Mouse (Mus musculus): ENCODE results near the gene Mfrp. TPM values are rescaled to one million over a fixed set of nuclear protein-coding genes. Genes with fewer than 3 reads are reported as not detected.

Mfrp gene
- polyA plus RNA-seq, 1 experiment from 2014 or later, result 0.13 TPM

DNA sequence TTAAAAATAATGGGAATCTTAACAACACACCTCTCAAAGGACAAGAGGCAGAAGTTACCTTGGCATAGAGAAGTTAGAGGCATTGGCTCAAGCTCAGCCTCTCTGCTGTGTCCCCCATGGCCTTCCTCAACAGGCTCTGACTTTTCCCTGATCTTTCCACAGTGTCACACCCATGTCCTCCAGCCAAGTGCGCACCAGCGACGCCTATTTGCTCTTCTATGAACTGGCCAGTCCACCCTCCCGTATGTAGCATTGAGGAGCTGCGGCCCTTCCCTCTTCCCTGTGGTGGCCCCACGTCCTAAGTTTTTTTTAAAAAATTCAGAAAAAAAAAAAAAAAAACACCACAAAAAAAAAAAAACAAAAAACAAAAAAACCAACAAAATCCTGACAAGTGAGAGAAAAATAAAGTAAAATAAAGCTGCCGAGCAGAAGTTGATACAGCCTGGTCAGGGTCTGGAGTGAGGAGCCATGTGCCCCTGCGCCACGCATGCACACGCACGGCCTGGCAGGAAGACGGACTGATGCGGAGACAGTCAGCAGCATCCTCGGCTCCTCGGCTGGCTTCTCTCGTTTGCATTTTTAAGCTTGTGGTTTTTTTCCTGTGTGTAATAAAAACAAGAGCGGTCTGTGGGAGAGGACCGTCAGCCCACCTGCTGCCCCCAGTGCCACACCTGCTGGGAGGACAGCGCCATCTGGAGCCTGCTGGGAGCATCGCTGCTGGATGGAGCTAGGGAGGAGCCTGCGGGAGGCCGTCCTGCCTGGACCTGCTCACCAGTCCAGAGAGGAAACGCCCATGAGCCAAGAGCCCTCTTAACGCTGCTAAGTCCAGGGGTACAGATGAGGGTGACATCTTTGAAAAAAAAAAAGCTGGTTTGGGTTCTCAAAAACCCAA is 7.7 kb upstream of the Mfrp start:
- WGBS, result 36% methylated on average over 24 of the region's 24 CpGs
- H3K9me3 ChIP-seq, result no peaks in the 10 kb centered on the region
- peaks cover 30% of the 10 kb centered on the region for H3K36me3 ChIP-seq
- no peak overlapping the region for H3K4me2 ChIP-seq (replicated peaks)
- no peak overlapping the region for H3K9ac ChIP-seq
- no peaks in the 10 kb centered on the region for H3K27me3 ChIP-seq
- no peak overlapping the region for H3K27ac ChIP-seq
- peaks cover 10% of the 10 kb centered on the region; the same call in 1 of the 2 replicates for H3K4me1 ChIP-seq
- no peak overlapping the region for H3K4me3 ChIP-seq
- ATAC-seq (ENCODE audit: low FRiP score, low read depth), result peak; percentile 61

DNA sequence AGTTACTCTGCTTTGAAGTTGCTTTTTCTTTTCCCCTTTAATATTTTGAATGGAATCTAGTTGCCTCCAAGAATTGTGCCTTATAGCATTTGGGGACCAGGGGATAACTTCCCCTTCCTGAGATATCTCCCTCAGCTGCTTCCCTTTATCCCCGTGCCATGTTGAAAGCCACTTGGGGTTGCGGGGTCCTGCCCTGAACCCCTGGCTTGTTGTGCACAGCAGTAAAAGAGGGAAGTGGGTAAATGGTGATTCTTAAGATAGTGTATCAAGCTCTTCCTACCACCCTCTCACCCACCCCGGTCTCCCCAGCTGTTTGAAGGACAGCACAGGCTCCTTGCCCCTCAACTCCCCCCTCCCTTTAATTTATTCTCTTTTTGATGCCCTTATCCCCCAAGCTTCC is 6.8 kb upstream of the Mfrp start:
- no peak overlapping the region for H3K4me2 ChIP-seq (replicated peaks)
- H3K27me3 ChIP-seq, result no peaks in the 10 kb centered on the region
- ATAC-seq (ENCODE audit: low FRiP score, low read depth), result no peak
- peaks cover 31% of the 10 kb centered on the region for H3K36me3 ChIP-seq
- H3K4me1 ChIP-seq, result peaks cover 4% of the 10 kb centered on the region; the same call in 1 of the 2 replicates
- H3K27ac ChIP-seq, result no peak overlapping the region
- no peak overlapping the region for H3K4me3 ChIP-seq
- H3K9me3 ChIP-seq, result no peaks in the 10 kb centered on the region
- 83% methylated on average over 3 of the region's 3 CpGs for WGBS
- H3K9ac ChIP-seq, result no peak overlapping the region

DNA sequence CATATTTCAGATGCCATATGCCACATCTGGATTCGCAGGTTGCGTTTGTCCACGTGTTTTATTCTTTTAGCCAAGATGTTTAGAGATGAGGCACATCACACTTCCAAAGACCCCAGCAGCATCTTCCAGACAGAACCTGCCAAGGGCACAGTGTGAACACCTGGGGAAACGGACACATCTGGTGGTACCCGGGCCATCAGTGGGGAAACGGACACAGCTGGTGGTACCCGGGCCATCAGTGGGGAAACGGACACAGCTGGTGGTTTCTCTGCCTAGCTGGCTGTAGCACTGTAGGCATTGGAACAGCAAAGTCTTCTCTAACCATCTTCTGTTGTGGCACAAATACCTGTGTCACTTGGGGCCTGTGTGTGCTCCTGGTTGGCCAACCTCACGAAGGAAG is 5.7 kb upstream of the Mfrp start:
- Histone ChIP-seq H3K27ac (no peak overlapping the region), H3K4me3 (no peak overlapping the region), H3K27me3 (no peaks in the 10 kb centered on the region), H3K4me2 (replicated peaks) (no peak overlapping the region), H3K9ac (no peak overlapping the region), H3K36me3 (peaks cover 28% of the 10 kb centered on the region), H3K4me1 (no peaks in the 10 kb centered on the region), H3K9me3 (no peaks in the 10 kb centered on the region)
- WGBS, result 87% methylated on average over 9 of the region's 9 CpGs
- no peak for ATAC-seq (ENCODE audit: low FRiP score, low read depth)

DNA sequence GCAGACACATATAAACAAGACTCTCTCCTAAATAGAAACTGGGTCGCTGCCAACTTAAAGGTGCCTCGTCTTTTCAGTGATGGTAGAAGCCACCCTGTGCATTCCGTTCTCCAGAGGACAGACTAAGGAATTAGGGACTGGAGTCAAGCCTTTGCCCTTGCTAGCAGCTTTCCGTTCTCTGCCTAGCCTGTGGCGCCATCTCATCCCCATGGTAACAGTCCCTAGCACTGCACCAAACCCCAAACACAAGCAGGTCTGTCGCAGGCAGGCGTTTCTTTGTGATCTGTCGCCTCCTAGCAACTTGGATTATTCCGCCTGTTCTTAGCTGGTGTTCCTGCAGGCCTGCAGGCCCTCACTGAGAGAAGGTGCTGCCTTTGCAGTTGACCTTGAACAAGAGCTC is 5.0 kb upstream of the Mfrp start:
- H3K9ac ChIP-seq, result no peak overlapping the region
- WGBS, result 34% methylated on average over 9 of the region's 9 CpGs
- no peak overlapping the region for H3K4me3 ChIP-seq
- ATAC-seq (ENCODE audit: low FRiP score, low read depth), result no peak
- no peak overlapping the region for H3K4me2 ChIP-seq (replicated peaks)
- no peaks in the 10 kb centered on the region for H3K4me1 ChIP-seq
- no peak overlapping the region for H3K27ac ChIP-seq
- H3K9me3 ChIP-seq, result no peaks in the 10 kb centered on the region
- H3K36me3 ChIP-seq, result peaks cover 25% of the 10 kb centered on the region
- no peaks in the 10 kb centered on the region for H3K27me3 ChIP-seq

DNA sequence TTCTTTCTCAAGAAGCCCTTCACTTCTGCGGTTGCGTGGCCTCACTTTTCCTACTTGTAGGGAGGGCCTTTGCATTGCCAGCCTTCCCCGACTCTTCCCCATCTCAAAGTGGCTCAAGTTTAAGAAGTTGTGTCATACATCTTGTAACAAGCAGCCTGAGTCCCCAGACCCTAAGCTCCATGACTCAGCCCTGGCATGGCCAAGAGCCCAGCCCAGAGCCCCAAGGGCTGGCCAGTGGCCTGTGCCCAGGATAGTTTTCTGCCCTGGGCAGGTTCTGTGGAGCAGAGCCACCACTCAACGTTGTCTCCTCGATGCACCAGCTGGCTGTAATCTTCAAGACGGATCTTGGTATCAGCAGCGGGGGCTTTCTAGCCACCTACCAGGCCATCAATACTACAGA is 3.4 kb downstream of the Mfrp start:
- Histone ChIP-seq H3K9me3 (no peaks in the 10 kb centered on the region), H3K4me3 (no peak overlapping the region), H3K27ac (no peak overlapping the region), H3K36me3 (peaks cover 53% of the 10 kb centered on the region), H3K9ac (no peak overlapping the region), H3K4me2 (replicated peaks) (no peak overlapping the region), H3K4me1 (peaks cover 40% of the 10 kb centered on the region), H3K27me3 (no peaks in the 10 kb centered on the region)
- 90% methylated on average over 7 of the region's 7 CpGs for WGBS
- ATAC-seq (ENCODE audit: low FRiP score, low read depth), result no peak

DNA sequence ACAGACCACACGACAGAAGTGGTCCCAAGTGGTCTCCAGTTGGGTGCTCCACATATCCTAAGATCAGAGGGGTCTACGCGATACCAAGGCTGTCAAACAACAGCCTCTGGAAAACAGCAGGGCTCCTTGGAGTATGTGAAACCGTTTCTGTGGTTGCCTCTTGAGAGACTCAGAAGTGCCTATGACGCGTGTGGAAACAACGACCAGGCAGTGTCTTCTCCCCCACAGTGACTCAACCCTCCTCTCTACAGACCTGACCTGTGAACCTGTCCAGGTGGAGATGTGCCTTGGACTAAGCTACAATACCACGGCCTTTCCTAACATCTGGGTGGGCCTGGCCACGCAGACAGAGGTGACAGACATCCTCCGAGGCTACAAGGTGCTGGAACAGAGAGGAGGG is 4.3 kb downstream of the Mfrp start:
- Histone ChIP-seq H3K4me1 (peaks cover 49% of the 10 kb centered on the region), H3K4me3 (no peak overlapping the region), H3K9ac (no peak overlapping the region), H3K27me3 (no peaks in the 10 kb centered on the region), H3K4me2 (replicated peaks) (no peak overlapping the region), H3K9me3 (no peaks in the 10 kb centered on the region), H3K27ac (no peak overlapping the region), H3K36me3 (peaks cover 60% of the 10 kb centered on the region)
- WGBS, result 88% methylated on average over 10 of the region's 10 CpGs
- ATAC-seq (ENCODE audit: low FRiP score, low read depth), result no peak

DNA sequence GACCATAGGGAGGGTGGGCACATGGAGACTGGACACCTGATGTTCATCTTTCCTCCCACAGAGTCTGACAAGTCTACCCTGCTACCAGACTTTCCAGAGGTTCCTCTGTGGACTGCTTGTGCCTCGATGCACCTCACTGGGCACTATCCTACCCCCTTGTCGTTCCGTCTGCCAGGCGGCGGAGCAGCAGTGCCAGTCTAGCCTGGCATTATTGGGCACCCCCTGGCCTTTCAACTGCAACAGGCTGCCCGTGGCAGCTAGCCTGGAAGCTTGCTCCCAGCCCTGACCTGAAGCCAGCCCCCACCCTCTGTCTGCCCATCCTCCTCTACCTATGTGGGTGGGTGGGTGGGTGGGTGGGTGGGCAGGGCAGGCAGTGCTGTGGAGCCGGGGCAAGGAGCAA is 4.7 kb downstream of the Mfrp start:
- no peak for ATAC-seq (ENCODE audit: low FRiP score, low read depth)
- Histone ChIP-seq H3K36me3 (peaks cover 60% of the 10 kb centered on the region), H3K9me3 (no peaks in the 10 kb centered on the region), H3K27me3 (no peaks in the 10 kb centered on the region), H3K4me2 (replicated peaks) (no peak overlapping the region), H3K4me1 (peaks cover 51% of the 10 kb centered on the region), H3K9ac (no peak overlapping the region), H3K27ac (no peak overlapping the region), H3K4me3 (no peak overlapping the region)
- 95% methylated on average over 7 of the region's 7 CpGs for WGBS

DNA sequence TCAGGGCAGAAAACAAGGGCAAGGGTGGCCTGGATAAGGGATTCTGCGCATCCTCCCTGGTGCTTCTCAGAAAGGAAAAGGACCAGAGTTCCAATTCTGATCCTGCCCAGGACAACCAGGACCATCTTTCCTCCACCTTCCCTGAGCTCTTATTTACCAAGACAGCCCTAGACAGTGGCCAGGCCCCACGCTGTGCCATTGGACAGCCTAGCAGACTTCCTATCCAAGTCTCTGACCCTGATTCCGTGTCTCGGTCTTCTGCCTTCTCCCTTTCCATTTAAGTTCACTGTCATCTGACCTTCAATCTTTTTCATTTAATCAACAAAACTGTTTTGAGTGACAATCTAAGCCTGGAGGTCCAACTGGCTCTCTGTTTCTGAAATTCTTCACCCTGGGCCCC is 5.1 kb downstream of the Mfrp start:
- Histone ChIP-seq H3K36me3 (peaks cover 56% of the 10 kb centered on the region), H3K27me3 (no peaks in the 10 kb centered on the region), H3K4me3 (no peak overlapping the region), H3K4me2 (replicated peaks) (peak overlapping the region; percentile 59), H3K27ac (peak overlapping the region; percentile 72; the same call in 1 of the 2 replicates), H3K9me3 (no peaks in the 10 kb centered on the region), H3K9ac (no peak overlapping the region), H3K4me1 (peaks cover 52% of the 10 kb centered on the region)
- no peak for ATAC-seq (ENCODE audit: low FRiP score, low read depth)
- WGBS, result 86% methylated on average over 4 of the region's 4 CpGs

DNA sequence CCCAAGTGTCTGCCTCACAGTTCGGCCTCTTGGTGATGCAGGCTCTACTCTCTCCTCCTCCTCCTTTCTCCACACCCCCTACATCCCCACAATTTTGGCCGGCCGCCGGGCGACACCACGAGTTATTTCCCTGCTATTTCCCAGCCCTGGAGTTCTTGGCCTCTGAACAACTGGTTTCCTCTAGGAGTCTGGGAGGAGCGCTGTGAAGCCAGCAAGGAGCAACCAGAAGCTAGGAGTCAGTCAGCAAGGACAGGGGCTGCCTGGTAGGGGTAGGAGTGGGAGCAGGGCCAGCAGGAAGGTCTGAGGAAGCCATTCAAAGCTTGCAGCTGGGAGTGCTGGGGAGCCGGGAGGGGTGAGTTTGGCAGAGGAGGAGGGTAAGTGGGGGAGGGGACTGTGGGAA is 5.6 kb downstream of the Mfrp start, which contains the start of gene C1qtnf5:
Gene C1qtnf5 (plus strand): TSS at position 136 of the 400 bp plus-strand sequence.
- Histone ChIP-seq H3K4me2 (replicated peaks) (peak within 1 kb of the TSS; percentile 59), H3K4me1 (peaks cover 57% of the 10 kb centered on the region), H3K36me3 (peaks cover 52% of the 10 kb centered on the region), H3K27me3 (no peaks in the 10 kb centered on the region), H3K27ac (peak within 1 kb of the TSS; percentile 72; the same call in 1 of the 2 replicates), H3K9ac (peak within 1 kb of the TSS; percentile 45; the same call in 1 of the 2 replicates), H3K4me3 (peak within 1 kb of the TSS; percentile 24), H3K9me3 (no peaks in the 10 kb centered on the region)
- peak; percentile 83 for ATAC-seq (ENCODE audit: low FRiP score, low read depth)
- WGBS, result 28% methylated on average over 8 of the region's 8 CpGs

DNA sequence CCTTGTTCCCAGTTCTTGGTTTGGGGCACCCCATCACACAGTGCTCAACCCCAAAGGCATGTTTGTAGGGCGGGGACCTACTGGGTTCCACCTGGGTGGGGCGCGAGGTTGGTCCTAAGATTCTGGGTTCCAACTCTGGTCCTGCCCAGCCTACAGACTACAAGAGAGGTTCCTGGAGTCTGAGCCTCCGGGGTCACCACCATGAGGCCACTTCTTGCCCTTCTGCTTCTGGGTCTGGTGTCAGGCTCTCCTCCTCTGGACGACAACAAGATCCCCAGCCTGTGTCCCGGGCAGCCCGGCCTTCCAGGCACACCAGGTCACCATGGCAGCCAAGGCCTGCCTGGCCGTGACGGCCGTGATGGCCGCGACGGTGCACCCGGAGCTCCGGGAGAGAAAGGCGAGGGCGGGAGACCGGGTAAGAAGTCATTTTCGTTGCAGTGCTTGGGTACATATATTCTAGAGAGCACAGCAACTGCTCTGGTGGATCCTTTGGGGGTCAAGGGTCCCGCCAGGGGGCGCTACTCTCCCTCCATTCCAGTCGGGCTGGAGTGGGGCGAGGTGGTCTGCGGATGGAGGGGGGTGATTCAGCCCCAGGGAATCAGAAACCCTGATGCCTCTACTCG is 6.1 kb downstream of the Mfrp start:
- 42% methylated on average over 25 of the region's 25 CpGs for WGBS
- no peaks in the 10 kb centered on the region for H3K27me3 ChIP-seq
- ATAC-seq (ENCODE audit: low FRiP score, low read depth), result 0 out of 2 replicates have a peak, but pooled peaks have one; percentile 5
- H3K27ac ChIP-seq, result peak overlapping the region; percentile 72; the same call in 1 of the 2 replicates
- peak overlapping the region; percentile 45; the same call in 1 of the 2 replicates for H3K9ac ChIP-seq
- peak overlapping the region; percentile 24 for H3K4me3 ChIP-seq
- no peaks in the 10 kb centered on the region for H3K9me3 ChIP-seq
- H3K4me2 ChIP-seq (replicated peaks), result peak overlapping the region; percentile 59
- peaks cover 57% of the 10 kb centered on the region for H3K4me1 ChIP-seq
- peaks cover 52% of the 10 kb centered on the region for H3K36me3 ChIP-seq

DNA sequence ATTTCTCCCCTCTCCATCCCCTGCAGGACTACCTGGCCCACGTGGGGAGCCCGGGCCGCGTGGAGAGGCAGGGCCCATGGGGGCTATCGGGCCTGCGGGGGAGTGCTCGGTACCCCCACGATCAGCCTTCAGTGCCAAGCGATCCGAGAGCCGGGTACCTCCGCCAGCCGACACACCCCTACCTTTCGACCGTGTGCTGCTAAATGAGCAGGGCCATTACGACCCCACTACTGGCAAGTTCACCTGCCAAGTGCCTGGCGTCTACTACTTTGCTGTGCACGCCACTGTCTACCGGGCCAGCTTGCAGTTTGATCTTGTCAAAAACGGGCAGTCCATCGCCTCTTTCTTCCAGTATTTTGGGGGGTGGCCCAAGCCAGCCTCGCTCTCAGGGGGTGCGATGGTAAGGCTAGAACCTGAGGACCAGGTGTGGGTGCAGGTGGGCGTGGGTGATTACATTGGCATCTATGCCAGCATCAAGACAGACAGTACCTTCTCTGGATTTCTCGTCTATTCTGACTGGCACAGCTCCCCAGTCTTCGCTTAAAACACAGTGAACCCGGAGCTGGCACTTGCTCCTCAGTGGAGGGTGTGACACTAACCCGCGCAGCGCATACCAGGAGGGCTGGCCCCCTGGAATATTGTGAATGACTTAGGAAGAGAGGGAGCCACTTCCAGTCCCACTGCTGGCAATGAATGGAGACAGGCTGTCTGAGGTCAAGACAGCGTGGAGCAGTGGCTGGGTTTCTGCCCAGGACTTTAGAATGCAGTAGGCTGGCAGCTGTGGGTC is 6.9 kb downstream of the Mfrp start:
- 80% methylated on average over 31 of the region's 31 CpGs for WGBS
- H3K36me3 ChIP-seq, result peaks cover 51% of the 10 kb centered on the region

More for the DNA sequence above, 6.9 kb downstream of the Mfrp start:
- H3K27ac ChIP-seq, result no peak overlapping the region
- peak overlapping the region; percentile 24 for H3K4me3 ChIP-seq
- no peak for ATAC-seq (ENCODE audit: low FRiP score, low read depth)
- H3K4me1 ChIP-seq, result peaks cover 57% of the 10 kb centered on the region
- no peaks in the 10 kb centered on the region for H3K9me3 ChIP-seq
- peak overlapping the region; percentile 59 for H3K4me2 ChIP-seq (replicated peaks)
- H3K27me3 ChIP-seq, result no peaks in the 10 kb centered on the region
- H3K9ac ChIP-seq, result 0 out of 2 replicates have a peak overlapping the region, but pooled peaks have one; percentile 45

Measured in limb, embryonic 13.5 days (tissue).